Mouse (Mus musculus) CD4-positive, CD25-positive, alpha-beta regulatory T cell, adult 2 months (primary cell): Measurements from ENCODE around the gene Crim1.

Experiments used
- DNase-seq: peaks from one replicate; pipeline ENCODE4 v3.0.0-alpha.2; 2012; ENCODE audit warnings: low read depth, low spot score

Crim1 gene

DNA sequence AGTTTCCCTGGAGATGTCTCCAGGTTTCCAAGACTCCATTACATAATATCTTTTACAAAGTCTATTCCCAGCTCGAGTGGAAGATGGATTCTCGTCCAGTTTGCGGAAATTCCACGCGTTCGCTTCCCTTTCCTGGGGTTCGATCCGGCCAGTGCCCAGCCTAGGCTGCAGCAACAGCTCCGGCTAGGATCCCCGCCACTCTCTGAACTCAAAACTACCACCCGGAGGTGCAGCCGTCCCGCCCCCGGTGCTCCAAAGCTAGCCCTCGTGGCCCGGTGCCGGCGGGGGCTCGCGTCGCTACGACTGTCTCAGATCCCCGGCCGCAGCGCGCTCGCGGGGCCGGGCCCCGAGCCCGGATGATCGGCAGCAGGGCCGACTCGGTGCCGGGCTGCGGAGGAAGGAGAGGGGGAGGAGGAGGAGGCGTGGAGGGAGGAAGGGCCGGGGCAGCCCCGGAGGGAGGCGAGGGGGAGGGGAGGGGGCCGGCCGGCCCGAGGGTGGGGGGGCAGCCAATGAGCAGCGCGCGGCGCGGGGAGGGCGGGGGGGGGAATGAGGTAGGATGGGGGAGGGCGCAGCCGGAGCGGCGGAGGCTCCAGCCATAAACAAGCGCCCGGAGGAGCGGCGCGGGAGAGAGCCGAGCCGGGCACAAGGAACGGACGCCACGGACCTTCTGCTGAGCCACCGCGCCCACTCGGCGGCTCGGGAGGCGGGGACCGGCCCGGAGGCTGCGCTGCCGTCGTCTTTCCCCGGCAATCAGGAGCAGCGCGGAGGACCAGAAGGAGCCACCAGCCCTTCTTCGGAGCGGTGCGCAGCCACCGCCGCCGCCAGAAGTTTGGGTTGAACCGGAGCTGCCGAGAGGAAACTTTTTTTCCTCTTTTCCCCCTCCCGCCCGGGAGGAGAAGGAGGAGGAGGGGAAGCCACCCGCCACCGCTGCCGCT, at the start of gene Crim1:
Gene Crim1, plus strand, starts transcription at position 623 of the 935 bp plus-strand sequence.
- peak; percentile 84 for DNase-seq

DNA sequence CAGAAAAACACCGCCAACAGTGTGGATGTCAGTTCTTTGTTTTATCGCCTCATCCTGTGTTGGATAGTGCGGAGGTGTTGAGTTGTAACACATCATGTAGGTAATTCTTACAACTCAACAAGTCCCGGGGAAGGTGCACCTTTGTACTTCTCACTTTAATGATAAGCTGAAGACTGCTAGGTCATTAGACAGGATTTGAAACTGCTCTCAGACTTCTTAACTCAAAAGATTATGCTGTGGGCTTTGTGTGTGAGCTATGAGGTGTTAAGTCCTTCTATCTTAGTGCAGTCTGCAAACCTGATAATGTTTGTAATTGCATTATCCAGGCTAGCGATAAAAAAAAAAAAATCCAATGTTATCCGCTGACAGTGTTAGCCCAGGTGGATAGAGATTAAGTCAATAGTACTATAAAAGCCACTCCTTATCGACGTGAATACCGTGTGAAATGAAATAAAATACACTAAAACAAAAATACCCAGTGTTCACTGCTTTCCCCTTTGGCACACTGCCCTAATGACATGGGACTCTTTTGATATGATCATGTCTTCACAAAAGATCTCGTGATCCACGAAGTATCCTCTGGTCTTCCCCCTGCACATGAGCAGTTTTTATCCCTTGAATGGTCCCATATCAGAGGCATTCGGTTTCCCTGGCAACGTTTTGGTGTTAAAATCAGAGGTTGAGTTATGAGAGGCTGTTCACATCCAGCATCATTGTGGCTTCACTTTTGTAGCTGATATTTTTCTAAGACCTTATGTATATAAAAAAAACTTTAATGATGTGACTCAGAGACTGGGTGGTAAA, 48.4 kb upstream of the Crim1 start:
- no peak for DNase-seq

DNA sequence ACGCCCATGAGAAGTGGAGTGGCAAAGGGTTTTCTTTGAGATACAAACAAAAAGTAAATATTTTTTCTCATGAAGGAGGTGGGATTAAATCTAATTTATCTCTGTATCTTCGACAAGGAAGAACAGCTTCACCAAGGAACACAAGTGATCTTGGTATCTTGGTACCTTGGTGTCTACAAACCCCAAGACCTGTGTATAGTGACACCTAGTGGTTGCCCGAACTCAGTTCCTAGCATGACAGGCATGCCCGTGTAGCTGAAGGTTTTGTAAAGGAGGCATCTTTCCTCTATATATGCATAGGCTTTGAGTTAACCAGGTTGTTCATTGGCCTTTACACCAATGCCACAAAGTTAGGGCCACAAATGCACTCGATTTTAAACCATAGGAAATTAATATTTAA, 36.8 kb upstream of the Crim1 start:
- DNase-seq, result peak; percentile 78

DNA sequence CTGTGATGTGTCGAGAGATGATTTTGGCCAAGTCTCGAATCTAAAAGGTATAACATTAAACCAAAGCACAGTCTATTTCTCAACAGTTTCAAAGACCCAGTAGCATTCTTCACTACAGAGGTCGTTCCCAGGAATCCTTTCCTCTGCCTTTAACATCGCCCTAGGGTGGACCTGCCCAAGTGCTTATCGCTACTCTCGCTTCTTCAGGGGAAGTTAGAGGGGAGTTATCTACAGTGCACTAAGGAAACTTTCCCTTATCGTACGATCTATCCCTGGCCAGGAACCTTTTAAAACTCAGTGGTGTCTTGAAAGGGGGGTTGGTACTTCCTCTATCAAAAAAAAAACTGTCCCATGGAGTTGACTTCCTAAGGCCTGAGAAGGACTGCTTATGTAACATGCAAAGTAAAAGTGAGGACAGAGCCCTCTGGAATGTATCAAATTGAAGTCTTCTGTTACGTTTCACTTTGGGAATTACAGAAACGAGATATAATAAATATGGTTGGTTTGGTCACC, 36.3 kb upstream of the Crim1 start:
- DNase-seq, result no peak

DNA sequence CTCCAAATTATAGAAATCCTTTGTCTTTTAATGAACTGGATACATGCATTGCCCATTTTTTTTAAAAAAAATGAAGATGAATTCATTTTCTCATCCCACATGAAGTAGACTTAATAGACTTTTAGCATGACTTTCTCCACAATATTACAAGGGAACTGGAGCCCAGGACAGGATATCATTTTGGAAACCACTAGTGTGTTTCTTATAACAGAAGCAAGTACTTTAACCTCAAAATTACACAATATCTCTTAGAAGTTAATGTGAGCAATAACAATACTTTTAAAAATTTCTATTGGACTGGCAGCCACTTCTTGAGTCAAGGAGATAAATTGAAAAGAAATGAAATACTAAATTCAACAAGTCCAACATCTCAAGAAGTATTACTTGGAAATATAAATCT, 34.2 kb upstream of the Crim1 start:
- DNase-seq, result no peak

DNA sequence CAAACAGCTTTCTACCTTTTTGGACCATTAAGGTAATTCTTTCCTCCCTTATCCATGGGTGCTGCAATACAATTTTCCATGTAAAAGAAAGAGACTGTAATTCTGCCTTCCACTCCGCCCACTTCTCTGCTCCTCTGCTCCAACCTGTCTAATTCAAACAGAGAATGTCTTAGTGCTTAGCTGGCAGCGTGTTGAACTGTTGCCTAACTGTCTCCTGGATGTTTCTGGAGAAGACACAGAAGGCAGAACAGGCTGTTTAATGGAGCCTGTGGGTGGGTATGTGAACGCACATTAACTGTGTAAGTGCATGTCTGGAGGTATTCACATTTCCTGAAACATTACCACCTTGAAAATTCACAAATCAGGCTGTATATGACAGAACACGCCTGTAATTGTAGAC, 33.5 kb upstream of the Crim1 start:
- no peak for DNase-seq

DNA sequence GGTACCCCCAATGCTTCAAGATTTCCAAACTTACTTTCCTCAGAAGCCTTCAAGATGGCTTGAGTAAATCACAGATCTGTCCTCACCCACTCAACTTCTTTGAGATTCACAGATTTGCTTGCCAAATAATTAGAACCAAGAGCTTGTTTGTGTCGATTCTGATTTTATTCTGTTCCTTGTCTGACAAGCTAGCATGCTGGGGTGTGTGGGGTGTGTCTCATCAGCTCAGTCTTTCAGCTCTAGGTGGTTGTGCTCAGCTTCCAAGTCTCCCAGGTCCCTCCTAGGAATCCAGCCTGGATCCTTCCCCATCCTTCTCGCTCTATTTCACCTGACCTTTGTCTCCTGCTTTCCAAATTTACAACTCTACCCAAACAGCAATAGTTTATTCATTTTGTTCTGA, 27.7 kb upstream of the Crim1 start:
- DNase-seq, result no peak

DNA sequence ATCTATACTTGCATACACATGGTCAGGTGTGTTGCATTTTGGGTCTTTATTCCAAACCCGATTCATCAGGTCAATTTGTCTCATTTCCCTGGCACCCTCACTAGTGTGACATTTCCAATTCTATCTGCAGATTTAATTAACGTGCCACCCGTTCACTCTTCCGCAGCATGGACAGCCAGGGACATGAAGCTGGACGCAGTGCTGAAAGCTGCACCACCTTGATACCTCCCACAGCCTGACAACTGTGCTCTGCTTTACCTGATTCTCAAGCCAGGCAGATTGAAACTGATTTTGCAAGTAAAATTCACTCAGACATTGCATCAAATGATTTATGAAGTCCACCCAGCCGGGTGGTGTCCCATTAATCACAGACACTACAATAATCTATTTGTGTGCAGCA, 19.3 kb upstream of the Crim1 start:
- DNase-seq, result no peak

DNA sequence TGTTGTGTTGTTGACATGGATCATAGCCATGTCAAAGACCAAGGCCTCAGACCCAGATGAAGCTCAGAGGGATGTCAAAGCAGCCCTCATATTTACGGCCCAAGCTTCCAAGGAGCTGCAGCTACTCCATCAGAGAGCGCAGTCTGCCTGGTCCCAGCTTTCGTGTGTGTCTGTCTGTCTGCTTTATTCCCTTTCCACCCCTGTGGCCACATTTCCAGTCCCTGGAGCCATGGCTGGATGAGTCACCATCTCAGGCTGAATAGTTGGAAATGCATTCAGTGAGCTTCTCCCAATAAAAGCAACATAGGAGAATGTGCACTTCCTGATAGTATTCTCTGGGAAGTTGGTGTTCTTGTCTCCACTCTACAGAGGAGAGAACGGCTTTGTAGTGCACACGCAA, 3.9 kb upstream of the Crim1 start:
- no peak for DNase-seq

DNA sequence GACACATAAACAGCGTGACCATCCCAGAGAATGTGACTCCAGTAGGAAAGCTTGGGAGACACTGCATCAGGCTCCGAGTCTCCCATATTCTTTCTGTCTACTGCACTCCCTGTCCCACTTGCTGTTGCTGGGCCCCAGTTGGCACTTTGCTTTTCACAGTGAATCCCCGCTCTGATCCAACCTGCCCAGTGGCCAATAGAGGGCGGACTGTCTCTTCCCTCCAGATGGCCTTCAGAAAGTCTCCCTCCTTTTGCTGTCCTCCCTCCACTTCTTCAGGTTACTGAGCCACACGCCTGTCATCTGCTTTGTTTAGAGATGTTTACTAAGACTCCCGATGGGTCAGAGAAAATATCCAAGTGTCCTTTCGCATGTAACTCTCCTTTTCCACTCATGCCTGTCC, 2.9 kb upstream of the Crim1 start:
- peak; percentile 70 for DNase-seq

DNA sequence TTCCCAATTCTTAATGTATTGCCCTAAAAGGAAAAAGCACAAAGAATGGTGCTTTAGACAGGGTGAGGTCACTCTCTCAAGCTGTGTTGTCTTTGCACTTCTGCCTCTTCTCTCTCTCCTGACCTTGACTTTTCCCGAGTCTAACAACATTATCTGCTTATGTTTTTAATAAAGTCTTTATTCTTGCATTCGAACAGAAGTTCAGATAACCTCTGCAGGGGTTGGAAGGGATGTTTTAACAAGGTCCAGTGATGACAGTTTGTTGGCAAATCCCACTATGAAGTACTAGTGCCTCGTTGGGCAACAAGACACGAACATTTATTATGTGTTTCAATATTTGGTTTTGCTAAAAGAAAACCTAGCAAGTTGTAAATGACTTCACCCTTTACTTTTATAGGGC, 1.9 kb upstream of the Crim1 start:
- DNase-seq, result no peak

DNA sequence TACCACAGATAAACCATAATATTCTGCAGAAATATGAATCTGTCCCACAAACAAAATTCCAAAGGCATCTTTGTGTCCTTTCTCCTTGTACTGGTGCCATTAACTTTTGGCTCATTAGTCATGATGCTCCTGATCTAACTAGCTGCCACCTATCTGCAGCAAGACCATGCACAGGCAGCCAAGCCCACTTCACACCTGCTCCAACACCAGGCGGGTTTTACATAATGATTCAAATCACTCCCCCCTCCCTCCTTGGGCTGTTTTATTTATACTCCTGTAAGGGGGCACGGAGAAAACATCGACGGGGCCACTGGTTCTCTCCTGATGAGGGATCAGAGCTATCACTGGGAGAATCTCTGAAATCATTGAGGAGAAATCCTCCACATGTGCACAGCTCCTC, 1.2 kb upstream of the Crim1 start:
- DNase-seq, result peak; percentile 19

DNA sequence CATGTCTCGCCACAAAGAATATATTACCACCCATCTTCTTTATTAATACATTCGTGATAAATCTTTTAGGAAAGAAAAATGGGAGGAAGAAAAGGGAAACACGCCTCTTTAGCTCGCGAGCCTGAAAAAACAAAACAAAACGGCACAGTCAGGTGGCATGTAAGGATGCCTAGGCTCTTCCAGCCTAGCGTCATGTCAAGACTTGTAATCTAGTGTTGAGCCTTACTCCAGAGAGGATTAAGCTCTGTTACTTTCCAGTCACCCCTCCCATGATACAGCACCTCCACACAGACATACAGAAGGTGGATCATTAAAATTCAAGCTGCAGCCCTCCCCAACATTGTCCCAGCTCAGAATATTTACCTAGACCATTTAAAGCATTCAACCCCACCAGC, 820 bp upstream of the Crim1 start:
- peak; percentile 23 for DNase-seq

DNA sequence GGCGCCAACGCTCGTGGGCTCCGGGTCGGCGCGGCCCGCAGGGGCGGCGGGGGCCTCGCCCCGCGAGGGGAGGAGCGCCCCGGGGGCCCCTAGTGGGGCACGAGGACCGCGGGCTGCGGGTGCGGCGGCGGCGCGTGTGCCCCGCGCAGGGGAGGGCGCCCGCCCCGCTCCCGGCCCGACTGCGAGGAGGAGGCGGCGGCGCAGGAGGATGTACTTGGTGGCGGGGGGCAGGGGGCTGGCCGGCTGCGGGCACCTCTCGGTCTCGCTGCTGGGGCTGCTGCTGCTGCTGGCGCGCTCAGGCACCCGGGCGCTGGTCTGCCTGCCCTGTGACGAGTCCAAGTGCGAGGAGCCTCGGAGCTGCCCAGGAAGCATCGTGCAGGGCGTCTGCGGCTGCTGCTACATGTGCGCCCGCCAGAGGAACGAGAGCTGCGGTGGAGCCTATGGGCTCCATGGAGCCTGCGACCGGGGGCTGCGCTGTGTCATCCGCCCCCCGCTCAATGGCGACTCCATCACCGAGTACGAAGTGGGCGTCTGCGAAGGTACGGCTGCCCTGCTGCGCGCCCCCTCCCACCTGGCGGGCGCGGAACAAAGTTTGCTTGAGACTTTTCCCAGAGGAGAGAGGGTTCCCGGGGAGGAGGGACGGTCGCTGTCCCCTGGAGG, 643 bp downstream of the Crim1 start:
- peak; percentile 72 for DNase-seq

DNA sequence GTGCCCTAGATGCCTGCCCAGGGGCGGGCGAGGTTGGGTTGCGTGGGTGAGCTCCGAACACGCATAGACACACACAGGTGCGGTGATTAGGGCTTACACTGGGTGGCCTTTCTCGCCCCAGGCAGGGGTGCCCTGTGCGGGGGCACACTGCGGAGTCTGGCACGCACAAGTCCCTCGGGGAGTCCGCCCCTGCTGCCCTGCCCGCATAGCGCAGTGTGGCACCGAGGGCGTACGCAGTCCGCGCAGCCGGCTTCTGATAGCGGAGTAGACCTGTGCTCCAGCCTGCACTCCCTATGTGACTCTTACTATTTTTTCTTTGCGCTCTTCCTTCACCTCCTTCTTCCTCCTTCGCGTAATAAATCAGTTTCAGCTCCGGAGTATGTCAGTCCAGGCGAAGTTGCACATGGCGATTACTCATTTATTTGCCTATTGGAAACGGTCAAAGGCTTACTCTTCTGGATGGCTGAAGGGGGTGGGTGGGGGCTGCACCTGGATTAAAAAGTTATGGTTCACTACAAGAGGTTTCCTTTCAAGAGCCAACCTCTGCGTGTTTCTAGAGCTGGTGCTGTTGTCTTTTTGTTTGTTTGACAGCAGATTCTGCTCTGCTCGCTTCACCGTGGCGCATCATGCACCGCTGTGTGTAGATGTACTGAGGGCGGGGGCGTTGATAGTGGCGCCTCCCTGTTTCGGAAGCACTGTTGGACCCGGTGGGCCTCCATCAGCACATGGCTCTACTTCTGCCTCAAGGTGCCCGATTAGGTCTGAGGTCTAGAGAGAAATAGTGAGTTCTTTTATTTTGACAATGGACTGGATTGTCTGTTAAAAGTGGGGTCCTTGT, 1.4 kb downstream of the Crim1 start:
- DNase-seq, result peak; percentile 62

DNA sequence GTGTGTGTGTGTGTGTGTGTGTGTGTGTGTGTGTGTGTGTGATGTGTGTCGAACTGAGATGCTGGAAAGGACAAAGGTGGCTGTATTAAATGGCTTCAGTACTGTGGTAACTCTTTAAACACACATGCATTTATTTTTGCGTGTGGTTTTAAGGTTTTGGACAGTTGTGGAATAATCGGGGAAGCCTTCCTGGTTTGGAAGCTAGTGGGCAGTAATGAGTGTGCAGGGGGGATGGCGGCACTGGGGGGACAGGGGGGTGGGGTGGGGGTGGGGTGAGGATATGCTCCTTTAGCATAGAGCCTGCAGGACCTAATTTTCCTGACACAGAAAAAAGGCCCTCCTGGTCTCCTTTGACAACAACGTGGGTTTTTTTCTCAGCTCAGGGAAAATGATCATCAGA, 2.2 kb downstream of the Crim1 start:
- DNase-seq, result no peak

DNA sequence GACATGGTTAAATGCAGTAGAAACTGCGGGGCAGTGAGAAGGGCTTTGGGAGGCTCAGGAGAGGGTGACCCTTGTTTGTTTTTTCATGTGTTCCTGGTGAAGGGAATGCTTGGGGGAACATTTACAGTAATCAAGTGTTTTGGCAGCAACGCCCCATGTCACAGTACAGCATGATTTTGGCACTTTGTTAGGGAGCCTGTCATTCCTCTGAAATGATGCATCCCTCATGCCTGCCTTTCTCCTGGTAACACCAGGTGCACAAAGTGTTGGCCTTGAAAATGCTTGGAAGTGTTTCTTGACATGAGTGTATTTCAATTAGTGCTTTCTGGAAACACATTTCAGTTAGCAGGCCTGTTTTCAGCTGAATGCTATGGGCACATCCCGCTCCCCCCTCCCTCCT, 2.7 kb downstream of the Crim1 start:
- no peak for DNase-seq

DNA sequence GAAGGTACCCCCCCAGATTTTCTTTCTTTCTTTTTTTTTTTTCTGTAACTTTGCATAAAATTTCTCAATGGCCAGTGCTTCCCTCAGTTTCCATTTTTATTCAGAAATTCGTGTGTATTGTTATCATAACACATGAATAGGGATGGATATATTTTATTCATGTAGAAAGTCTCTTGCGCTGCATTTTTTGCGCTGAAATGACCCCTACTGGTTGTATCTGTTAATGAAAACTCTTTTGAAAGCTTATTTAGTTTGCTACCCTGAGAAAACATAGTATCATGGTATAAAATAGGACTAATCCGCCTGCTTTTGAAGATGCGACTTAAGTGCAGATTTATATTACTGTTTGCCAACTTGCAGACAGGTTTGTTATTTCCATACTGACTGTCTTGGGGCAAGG, 3.4 kb downstream of the Crim1 start:
- peak; percentile 53 for DNase-seq

DNA sequence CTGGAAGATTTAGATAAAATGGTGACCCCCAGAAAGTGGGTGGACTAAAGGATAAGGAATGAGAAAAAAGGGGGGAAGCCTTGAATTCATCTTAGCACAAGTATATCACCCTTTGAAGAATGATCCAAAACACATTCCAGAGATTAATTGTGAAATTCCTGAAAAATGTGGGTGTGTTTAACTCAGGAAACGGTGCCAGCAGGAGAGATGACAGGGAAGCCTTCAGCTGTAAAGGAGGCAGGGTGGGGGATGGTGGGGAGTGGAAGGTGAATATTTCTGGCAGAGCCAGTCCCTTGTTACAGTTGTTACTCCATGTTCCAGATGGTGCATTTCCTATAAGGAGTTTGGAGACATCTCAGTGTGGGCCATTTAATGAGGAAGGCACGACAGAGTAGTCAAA, 6.4 kb downstream of the Crim1 start:
- DNase-seq, result no peak

DNA sequence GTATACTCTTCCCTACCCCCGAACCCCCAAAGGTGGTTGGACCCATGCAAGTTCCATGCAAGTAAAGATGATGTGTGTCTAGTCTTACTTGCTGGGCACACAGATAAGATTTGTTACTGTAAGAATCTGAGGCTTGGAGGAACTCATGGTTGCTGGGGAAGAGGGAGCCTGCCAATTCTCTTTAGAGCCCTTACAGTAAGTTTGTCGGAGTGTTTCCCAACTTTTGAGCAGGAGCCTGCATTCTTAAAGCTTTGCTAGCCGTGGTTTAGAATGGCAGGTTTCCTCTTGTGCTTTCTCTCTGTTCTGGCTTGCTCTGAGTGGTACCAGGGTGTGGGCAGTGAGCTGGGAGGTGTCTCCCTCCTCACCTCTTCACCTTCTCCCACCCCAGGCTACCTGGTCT, 7.2 kb downstream of the Crim1 start:
- DNase-seq, result no peak

DNA sequence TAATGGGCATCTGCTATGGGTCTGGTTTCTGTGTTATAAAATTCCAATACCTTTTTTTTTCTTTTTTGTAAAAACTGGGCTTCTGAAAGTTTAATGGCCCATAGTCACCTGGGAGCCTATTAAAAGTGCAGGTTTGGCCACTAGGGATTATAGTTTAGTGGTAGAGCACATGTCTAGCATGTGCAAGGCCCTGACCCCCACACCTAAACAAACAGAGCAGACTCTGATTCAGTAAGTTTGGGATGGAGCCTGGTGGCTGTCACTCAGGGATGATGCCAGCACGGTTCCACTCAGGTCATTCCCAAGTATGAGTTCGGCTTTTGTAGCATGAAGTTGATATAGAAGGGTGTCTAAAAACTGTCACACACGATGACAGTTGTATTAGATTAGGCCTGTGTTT, 8.8 kb downstream of the Crim1 start:
- DNase-seq, result no peak
